Mouse (Mus musculus): Measurements from ENCODE around the gene Gm5617. TPM values are rescaled to one million over a fixed set of nuclear protein-coding genes. Genes with fewer than 3 reads are reported as not detected.
"Not testable (repeated sequence)": the region's sequence is repeated elsewhere in the genome, so short reads cannot be mapped to it uniquely, and the experiment has no call there.

Gene Gm5617
- polyA plus RNA-seq, 3 experiments from 2014 or later = 20.5 to 31.8 (median 22.9) TPM

GRCm38 (mm10) chr9:48503001-48503400, 7.8 kb downstream of the Gm5617 start:
- ATAC-seq = no peak

GRCm38 (mm10) chr9:48504741-48505365, 9.6 kb downstream of the Gm5617 start:
- ATAC-seq = no peak

- no peak for ATAC-seq
Observed at GRCm38 (mm10) chr9:48510134-48510533, 14.9 kb downstream of the Gm5617 start.

GRCm38 (mm10) chr9:48515332-48515731, 20.1 kb downstream of the Gm5617 start:
- ATAC-seq = no peak

GRCm38 (mm10) chr9:48516615-48517371, 21.6 kb downstream of the Gm5617 start:
- ATAC-seq = no peak

DNA sequence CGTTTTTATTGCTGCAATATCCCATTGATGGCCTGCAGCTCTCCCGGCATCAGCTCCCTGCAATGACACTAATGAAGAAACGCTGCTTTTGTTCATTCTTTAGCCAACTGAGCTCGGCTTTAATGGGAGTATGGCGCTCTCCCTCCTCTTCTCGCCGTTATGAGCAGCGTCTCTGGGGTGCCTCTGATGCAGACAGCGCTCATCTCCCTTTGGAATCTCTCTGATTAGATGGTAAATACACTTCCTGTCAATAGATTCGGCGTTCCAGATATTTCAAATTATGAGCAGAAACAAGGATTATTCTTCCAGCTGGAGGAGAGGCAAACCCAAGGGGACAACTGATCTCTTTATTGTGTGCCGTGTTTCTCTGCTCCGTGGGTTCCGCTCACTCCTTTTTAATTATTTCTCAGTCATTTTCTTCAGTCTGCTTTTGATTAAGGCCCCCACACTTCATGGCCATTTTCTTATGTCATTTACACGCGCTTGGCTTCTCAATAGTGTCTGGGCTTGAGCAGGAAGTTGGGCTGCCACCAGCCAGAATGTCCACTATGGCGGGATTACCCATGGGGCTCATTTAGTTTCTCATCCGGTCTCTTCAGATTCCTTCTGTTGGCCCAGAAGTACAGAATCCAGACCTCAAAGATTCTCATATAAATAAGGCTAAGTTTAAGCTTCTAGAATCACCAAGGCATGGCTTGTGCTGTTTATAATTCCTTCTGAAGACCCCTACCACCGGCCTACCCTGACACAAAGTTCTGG, 22.3 kb downstream of the Gm5617 start:
- ATAC-seq = no peak

DNA sequence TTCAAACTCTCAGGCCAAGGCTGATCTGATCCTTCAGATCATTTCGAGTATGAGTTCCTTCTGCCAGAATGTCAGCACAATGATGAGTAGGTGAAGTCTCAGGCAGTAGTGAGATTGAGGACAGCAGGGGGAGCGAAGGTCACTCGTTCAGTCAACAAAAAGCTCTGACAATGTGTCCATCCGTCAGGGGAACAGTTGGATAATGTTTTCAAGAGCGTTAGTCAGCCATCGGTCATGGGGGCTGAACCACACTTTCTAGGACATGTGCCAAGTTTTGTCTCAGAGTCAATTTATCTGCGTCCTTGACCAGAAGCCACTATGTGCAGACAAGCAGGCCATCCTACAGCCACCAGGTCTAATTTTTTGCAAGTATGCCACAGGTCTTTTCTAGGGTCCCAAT, 25.2 kb downstream of the Gm5617 start:
- not testable (repeated sequence) for ATAC-seq

DNA sequence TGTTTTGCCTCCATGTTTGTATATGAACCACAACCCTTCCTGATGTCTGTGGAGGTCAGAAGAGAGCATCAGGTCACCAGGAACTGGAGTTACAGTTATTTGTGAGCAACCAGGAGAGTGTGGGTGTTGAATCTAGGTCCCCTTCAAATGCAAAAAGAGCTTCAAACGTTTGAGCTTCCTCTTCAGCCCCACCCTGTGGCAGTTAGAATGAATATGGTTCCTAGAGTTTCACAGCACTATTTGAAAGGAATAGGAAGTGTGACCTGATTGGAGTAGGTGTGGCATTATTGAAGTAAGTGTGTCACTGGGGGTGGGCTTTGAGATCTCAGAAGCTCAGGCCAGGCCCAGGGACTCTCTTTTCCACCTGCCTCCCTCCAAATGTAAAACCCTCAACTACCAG, 30.3 kb downstream of the Gm5617 start:
- ATAC-seq = peak; percentile 55

GRCm38 (mm10) chr9:48526520-48526919, 31.3 kb downstream of the Gm5617 start:
- peak; percentile 76 for ATAC-seq

- ATAC-seq = no peak
Observed at GRCm38 (mm10) chr9:48531294-48531693, 36.1 kb downstream of the Gm5617 start.

DNA sequence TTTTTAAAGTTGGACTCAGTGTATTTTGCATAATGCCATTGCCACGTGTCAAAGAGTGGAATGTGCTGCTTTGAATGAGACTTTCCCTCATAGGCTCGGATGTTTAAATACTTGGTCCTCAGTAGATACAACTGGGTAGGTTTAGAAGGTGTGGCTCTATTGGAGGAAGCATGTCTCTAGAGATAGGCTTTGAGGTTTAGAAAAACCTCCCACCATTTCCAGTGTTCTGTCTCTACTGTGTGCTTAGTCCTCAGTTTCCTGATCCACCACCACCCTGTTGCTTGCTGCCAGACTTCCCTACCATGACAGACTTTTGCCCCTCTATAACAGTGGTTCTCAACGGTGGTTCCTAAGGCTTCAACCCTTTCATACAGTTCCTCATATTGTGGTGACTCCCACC, 37.0 kb downstream of the Gm5617 start:
- ATAC-seq = peak; percentile 58

GRCm38 (mm10) chr9:48532730-48533129, 37.5 kb downstream of the Gm5617 start:
- peak; percentile 36 for ATAC-seq

- ATAC-seq = no peak
Observed at GRCm38 (mm10) chr9:48536414-48536813, 41.2 kb downstream of the Gm5617 start.

DNA sequence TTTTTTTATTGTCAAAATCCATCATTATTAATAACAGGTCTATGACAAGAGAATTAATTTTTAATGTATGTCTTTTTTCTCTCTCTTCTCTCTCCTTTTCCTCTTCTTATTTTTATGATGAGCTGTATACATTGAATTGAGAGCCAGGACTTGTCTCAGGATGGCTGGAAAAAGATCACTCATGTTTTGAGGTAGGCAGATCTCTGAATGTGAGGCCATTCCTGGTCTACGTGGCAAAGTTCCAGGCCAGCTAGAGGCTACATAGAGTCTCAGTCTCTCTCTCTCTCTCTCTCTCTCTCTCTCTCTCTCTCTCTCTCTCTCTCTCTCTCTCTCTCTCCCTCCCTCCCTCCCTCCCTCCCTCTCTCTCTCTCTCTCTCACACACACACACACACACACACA, 42.4 kb downstream of the Gm5617 start:
- not testable (repeated sequence) for ATAC-seq

DNA sequence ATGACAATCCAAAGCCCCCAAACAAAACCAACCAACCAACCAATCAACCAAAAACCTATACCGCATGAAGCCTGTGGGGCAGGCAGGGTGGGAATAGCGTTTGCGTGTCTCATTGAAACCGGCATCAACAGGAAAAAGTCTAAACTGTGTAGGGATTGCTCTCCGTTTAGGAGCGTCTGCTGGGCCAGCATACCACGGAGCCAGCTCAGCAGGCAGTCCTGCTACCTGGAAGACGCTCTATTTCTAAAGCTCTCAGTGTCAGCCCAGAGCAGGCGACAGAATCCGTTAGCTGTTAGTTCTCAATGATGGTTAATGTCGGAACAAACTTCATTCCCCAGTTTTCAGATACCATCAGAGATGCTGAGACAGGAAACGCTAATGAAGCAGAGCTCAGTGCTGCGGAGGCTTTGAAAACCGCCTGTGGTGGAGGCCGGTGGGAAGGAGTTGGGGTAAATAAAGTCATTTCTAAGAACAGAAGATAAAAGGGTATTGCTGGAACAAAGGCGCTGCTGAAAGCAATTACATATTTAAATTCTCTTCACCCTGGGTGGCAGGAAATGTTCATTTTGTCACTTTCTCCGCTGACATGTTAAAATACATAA, 42.9 kb downstream of the Gm5617 start:
- peak; percentile 87 for ATAC-seq

- peak; percentile 29 for ATAC-seq
Observed at GRCm38 (mm10) chr9:48538688-48539087, 43.4 kb downstream of the Gm5617 start.

Other genes with a start within 250 kb of the Gm5617 start
- gene Nxpe2, start 142.0 kb upstream of the Gm5617 start, polyA plus RNA-seq (2017; shearing (Covaris generic)) = under 1 TPM in 1 of 3 experiments, not detected in 2; 0.46 TPM
- 100 to 1,000 TPM; 140 to 206 (median 176) TPM for gene Rexo2, start 14.8 kb upstream of the Gm5617 start, polyA plus RNA-seq (2017; shearing (Covaris generic))
- gene Rbm7, start 143 bp upstream of the Gm5617 start, polyA plus RNA-seq (2017; shearing (Covaris generic)) = 100 to 1,000 TPM; 131 to 144 (median 138) TPM
- under 1 TPM in 1 of 3 experiments, not detected in 2; 0.50 TPM for gene Nnmt, start 109.7 kb downstream of the Gm5617 start, polyA plus RNA-seq (2017; shearing (Covaris generic))

Data from inflammation-experienced regulatory T-cells, adult 6 months (primary cell).